Mouse (Mus musculus): ENCODE measurements around the gene Foxred2. TPM values are rescaled to one million over a fixed set of nuclear protein-coding genes. Genes with fewer than 3 reads are reported as not detected.

Gene Foxred2
- total RNA-seq, 2 experiments from 2014 or later, result 2.7 TPM

- DNase-seq, result no peak
Observed at GRCm38 (mm10) chr15:77949061-77949460, 7.5 kb downstream of the Foxred2 start.

- peak in 1 of 2 experiments; percentile 20 for DNase-seq
Observed at GRCm38 (mm10) chr15:77945711-77946110, 10.8 kb downstream of the Foxred2 start.

GRCm38 (mm10) chr15:77941563-77941962 lies 15.0 kb downstream of the Foxred2 start:
- DNase-seq, result no peak

GRCm38 (mm10) chr15:77938516-77938915 lies 18.0 kb downstream of the Foxred2 start:
- no peak for DNase-seq

- DNase-seq, result no peak
Observed at GRCm38 (mm10) chr15:77935673-77936375, 20.7 kb downstream of the Foxred2 start.

- no peak for DNase-seq
Observed at GRCm38 (mm10) chr15:77934968-77935367, 21.6 kb downstream of the Foxred2 start.

- DNase-seq, result peak; percentile 65 to 72
Observed at GRCm38 (mm10) chr15:77934326-77934725, 22.2 kb downstream of the Foxred2 start.

- peak; percentile 98 to 100 for DNase-seq
Observed at GRCm38 (mm10) chr15:77933770-77934169, 22.8 kb downstream of the Foxred2 start.

- no peak for DNase-seq
Observed at GRCm38 (mm10) chr15:77933222-77933621, 23.3 kb downstream of the Foxred2 start.

- no peak for DNase-seq
Observed at GRCm38 (mm10) chr15:77931689-77932016, 24.9 kb downstream of the Foxred2 start.

- no peak for DNase-seq
Observed at GRCm38 (mm10) chr15:77930986-77931688, 25.4 kb downstream of the Foxred2 start.

- no peak for DNase-seq
Observed at GRCm38 (mm10) chr15:77929804-77930203, 26.7 kb downstream of the Foxred2 start.

GRCm38 (mm10) chr15:77928673-77929331 lies 27.7 kb downstream of the Foxred2 start, which contains the start of gene Txn2:
Gene Txn2 (minus strand): TSS chr15:77929006.
- peak; percentile 96 to 97 for DNase-seq

GRCm38 (mm10) chr15:77928091-77928490 lies 28.4 kb downstream of the Foxred2 start:
- no peak for DNase-seq

GRCm38 (mm10) chr15:77926921-77927320 lies 29.6 kb downstream of the Foxred2 start:
- no peak for DNase-seq

- DNase-seq, result no peak
Observed at GRCm38 (mm10) chr15:77925195-77925594, 31.3 kb downstream of the Foxred2 start.

- no peak for DNase-seq
Observed at GRCm38 (mm10) chr15:77923267-77924035, 33.1 kb downstream of the Foxred2 start.

GRCm38 (mm10) chr15:77922710-77923109 lies 33.8 kb downstream of the Foxred2 start:
- DNase-seq, result peak; percentile 58 to 61

GRCm38 (mm10) chr15:77921636-77922035 lies 34.9 kb downstream of the Foxred2 start:
- no peak for DNase-seq

- DNase-seq, result peak in 1 of 2 experiments; percentile 23
Observed at GRCm38 (mm10) chr15:77920511-77921462, 35.7 kb downstream of the Foxred2 start.

- DNase-seq, result no peak
Observed at GRCm38 (mm10) chr15:77919441-77919840, 37.1 kb downstream of the Foxred2 start.

Measured in adrenal gland, postnatal 36 days (tissue).